Mouse (Mus musculus) gastrocnemius, adult 18-20 months (tissue): Measurements from ENCODE around the gene Larp4. TPM values are rescaled to one million over a fixed set of nuclear protein-coding genes. Genes with fewer than 3 reads are reported as not detected.

Experiments
- DNase-seq: peaks from one replicate; pipeline ENCODE4 v3.0.0; 2021; ENCODE audit warnings: low spot score
- total RNA-seq, 2 experiments: library from RNA; stranded (reverse); gene quantifications; 2 replicates each; pipeline ENCODE4 v1.2.3; 2021

Gene Larp4
- total RNA-seq, 2 experiments from 2014 or later = 39.4 to 47.4 TPM

DNA sequence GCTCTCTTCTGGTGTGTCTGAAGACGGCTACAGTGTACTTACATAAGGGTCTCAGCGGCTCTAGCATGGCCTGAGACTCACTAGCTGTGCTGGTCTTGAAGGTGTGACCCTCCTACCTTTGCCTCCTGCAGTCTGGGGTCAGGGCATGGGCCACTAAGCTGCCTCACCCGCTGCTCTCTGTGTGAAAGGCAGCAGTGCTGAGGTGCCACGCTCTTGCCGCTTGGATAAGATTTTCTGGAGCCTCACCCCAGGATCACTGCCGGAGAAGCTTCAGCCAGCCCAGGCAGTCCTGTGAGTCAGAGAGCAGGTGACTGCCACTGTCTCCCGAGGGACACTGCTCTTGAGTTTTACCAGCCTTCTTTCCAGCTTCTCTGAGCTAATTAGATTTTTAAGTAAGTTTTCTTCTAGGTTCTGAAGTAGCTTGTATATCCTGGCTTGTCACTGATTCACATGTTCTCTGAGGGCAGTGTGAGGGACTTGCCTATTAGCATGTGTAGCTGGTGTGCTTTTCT is 86.6 kb downstream of the Larp4 start:
- no peak for DNase-seq

DNA sequence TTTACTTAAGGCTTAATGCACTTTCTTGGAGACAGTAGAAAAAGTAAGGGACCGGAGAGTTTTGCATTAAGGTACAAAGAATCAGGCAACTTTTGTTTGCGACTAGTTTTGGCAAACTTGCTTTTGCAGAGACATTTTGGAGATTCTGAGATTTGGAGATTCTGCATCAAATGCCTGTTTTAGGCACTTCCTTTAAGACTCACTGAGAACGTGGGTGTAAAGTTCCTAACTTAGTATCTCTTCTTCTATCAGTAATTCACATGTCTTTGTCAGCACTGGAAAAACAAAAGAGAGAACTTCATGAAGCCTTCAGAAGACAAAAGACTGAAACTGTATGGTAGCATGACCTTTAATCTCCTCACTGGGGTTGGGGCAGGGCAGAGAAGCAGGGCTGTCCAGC is 87.8 kb downstream of the Larp4 start:
- DNase-seq = no peak

DNA sequence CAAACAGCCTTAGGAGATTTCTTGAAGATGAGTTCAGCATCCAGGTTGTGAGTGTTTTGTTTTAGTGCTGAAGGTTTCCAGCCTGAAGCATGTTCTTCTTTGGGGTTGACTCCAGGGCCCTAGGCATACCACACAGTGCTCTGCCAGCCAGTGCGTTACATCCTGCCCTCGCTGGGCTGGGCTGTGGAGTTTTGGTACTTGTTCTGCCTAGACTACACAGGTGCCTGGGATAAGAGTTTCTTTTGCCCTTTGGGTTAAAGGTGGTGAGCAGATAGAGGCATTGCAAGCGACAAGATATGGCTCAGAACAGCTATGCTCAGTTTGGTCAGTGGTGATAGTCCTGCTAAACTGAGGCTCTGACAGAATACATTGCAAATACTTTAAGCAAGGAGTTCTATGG is 88.3 kb downstream of the Larp4 start:
- no peak for DNase-seq

DNA sequence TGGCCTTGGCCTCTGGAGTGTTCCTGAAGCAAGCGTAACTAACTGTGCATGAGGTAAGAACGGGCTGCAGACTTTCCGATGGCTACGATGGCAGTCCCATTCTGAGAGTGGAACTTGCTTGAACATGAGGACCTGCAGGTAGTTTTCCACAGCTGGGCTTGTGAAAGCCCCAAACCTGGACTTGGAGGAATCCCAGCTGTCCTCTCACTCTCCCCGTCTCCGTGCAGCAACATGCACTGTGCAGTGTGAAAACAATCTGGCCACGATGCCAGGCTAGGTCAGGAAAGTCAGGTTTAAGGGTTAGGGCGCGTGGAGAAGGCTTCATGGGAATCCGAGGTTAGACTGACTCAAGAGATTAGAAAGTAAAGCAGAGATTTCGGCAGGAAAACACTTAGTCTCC is 89.0 kb downstream of the Larp4 start:
- no peak for DNase-seq

DNA sequence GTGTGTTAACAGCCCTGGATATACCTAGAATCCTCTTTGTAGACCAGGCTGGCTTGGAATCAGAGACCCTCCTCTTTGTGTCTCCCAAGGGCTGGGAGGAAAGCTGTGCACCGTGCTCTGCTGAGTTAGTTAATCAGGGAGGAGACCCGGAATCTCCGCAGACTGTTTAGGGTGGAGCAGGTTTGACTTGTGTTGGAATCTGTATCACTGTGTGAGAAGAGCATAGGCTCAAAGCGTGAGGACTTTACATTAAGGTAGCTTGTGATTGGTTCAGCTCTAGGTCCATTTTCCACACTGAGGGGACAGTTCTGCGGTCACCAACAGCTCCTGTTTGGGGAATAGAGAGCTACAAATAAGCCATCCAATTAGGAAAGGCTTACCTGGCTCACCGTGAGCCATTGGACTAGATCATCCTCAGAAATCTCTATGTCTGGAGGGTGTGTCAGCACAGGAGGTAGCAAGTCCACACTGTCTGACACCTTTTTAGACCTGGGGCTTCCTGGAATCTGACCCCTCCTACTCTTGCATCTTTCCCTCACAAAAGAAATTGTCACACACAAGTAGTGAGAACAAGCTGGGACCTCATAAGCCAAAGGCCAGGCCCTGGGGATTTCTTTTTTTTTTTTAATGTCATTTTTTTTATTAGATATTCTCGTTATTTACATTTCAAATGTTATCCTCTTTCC is 89.9 kb downstream of the Larp4 start:
- no peak for DNase-seq

DNA sequence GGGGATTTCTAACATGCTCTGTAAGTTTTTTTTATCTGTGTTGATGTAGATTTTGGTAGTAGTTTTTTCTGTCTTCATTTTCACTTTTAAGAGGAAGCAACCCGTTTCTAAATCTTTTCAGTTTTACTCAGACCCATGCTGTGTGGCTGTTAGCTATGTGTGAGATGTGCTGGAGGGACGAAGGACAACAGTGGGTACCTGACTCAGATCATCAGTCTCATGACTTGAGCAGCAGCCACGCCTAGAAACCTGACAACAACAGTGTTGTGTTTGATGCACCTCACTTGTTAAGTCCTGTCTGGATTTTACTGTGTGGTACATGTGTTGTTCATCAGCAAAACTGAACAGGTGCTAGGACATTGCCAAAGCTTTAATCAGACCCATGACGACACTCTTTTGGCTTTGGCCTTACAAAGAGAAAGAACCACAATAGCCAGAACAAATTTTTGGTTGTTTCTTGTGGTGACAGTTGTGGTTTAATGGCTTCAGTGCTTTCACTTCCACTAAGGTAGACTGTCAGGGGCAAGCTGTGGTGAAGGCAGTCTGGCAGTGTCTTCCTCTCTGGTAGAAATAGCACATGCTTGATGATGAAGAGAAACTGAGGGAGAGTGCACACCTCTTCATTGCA is 90.8 kb downstream of the Larp4 start:
- DNase-seq = no peak

DNA sequence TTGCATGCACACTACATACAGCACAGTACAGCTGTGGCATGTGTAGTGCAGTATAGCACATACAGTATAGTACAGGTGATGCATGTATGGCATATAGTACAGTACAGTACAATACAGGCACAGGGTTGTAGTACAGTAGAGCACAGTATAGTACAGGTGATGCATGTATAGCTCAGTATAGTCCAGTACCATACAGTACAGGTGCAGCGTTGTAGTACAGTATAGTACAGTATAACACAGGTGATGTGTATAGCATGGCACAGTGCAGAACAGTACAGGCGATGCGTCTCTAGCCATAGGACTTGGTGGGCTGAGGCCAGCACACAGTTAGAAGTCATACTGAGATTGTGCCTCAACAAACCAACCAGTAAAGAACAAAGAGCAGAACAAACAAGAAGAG is 91.5 kb downstream of the Larp4 start:
- DNase-seq = no peak

DNA sequence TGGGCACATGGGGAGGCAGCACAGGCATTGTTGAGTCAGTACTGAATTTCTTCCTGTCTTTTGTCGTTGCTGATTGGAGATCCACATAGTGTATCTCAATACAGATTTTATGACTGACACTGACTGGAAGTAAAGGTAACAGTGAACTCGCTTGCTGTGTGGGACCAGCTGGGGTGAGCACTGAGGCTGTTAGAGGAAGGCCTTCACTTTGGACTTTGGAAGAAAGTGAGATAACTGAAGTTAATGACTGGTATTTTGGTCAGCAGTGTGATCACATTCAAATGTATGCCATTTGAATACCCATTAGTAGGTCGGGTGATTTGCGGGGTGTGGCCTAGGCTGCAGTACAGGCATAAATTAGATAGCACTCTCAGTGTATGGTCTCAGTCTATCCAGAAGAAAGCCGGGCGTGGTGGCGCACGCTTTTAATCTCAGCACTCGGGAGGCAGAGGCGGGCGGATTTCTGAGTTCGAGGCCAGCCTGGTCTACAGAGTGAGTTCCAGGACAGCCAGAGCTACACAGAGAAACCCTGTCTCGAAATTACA is 93.4 kb downstream of the Larp4 start:
- DNase-seq = no peak

Other genes with a start within 250 kb of the Larp4 start
- gene Cox14, start 244.4 kb upstream of the Larp4 start, total RNA-seq = 100 to 1,000 TPM; 139 to 156 TPM
- gene Cers5, start 197.2 kb upstream of the Larp4 start, total RNA-seq = 1 to 10 TPM; 2.9 to 6.2 TPM
- gene Lima1, start 94.6 kb upstream of the Larp4 start, total RNA-seq = 10 to 100 TPM in 1 of 2 experiments, 1 to 10 TPM in 1; 5.6 to 11.2 TPM
- gene Fam186a, start 3.0 kb upstream of the Larp4 start, total RNA-seq = under 1 TPM; 0.12 to 0.16 TPM
- 1 to 10 TPM; 5.3 to 5.7 TPM for gene Dip2b, start 68.6 kb downstream of the Larp4 start, total RNA-seq